Comparison of ENCODE assay signal across 8 mouse cellular contexts in genomic region chr11:79992592-79993355, GRCm38 (mm10). TPM values are rescaled to one million over a fixed set of nuclear protein-coding genes. Genes with fewer than 3 reads are reported as not detected.
DNase-seq lines count a peak whose midpoint lies in the region; ATAC-seq and TF ChIP-seq lines count a peak whose summit lies in the region.

Gene Suz12 (plus strand): TSS chr11:79993106.

- H3K9me3 ChIP-seq in embryonic facial prominence, embryonic 15.5 days (replicated peaks): no peaks in the 10 kb centered on the region
- no peaks in the 10 kb centered on the region for H3K9me3 ChIP-seq in limb, embryonic 14.5 days (ENCODE audit: control insufficient read depth, low read length)
- H3K9me3 ChIP-seq in midbrain, postnatal 0 days (ENCODE audit: low read length): no peaks in the 10 kb centered on the region

- peaks cover 6% of the 10 kb centered on the region; the same call in 1 of the 2 replicates for H3K36me3 ChIP-seq in embryonic facial prominence, embryonic 15.5 days
- H3K36me3 ChIP-seq in limb, embryonic 14.5 days (ENCODE audit: control insufficient read depth, insufficient read depth, low read length): peaks cover 14% of the 10 kb centered on the region
- H3K36me3 ChIP-seq in midbrain, postnatal 0 days (ENCODE audit: insufficient read depth, low read length): no peaks in the 10 kb centered on the region

- under 1% methylated on average over 73 of the region's 74 CpGs for WGBS in bone marrow, adult 2 months
- WGBS in embryonic facial prominence, embryonic 15.5 days: under 1% methylated on average over 67 of the region's 74 CpGs
- under 1% methylated on average over 30 of the region's 74 CpGs for WGBS in limb, embryonic 14.5 days
- WGBS in midbrain, postnatal 0 days: under 1% methylated on average over 57 of the region's 74 CpGs

- H3K27ac ChIP-seq in bone marrow, adult 2 months (ENCODE audit: control insufficient read depth, insufficient read depth, low read depth, low read length, poor library complexity): peak within 1 kb of the TSS; percentile 95
- peak within 1 kb of the TSS; percentile 99 for H3K27ac ChIP-seq in embryonic facial prominence, embryonic 15.5 days (replicated peaks)
- peak within 1 kb of the TSS; percentile 97 for H3K27ac ChIP-seq in limb, embryonic 14.5 days (replicated peaks; ENCODE audit: low read depth, low read length)
- peak within 1 kb of the TSS; percentile 84 for H3K27ac ChIP-seq in midbrain, postnatal 0 days (ENCODE audit: low read depth, low read length)

- no peaks in the 10 kb centered on the region for H3K27me3 ChIP-seq in embryonic facial prominence, embryonic 15.5 days
- H3K27me3 ChIP-seq in limb, embryonic 14.5 days (ENCODE audit: control insufficient read depth, insufficient read depth, low read length): no peaks in the 10 kb centered on the region
- no peaks in the 10 kb centered on the region for H3K27me3 ChIP-seq in midbrain, postnatal 0 days (ENCODE audit: insufficient read depth, low read length)

- peak; percentile 64; the same call in 1 of the 2 replicates for TF ChIP-seq POLR2A in bone marrow, adult 2 months (IDR thresholded peaks at IDR 0.05; ENCODE audit: borderline replicate concordance, control insufficient read depth, low read depth, low read length)
- TF ChIP-seq POLR2A in limb, embryonic 14.5 days (IDR thresholded peaks at IDR 0.05; ENCODE audit: borderline replicate concordance, extremely low read depth, insufficient read depth, insufficient read length): peak; percentile 79; the same call in 1 of the 2 replicates

- peak within 1 kb of the TSS; percentile 91 for H3K9ac ChIP-seq in embryonic facial prominence, embryonic 15.5 days
- H3K9ac ChIP-seq in limb, embryonic 14.5 days (ENCODE audit: low read depth, low read length, severe bottlenecking): peak within 1 kb of the TSS; percentile 91
- peak within 1 kb of the TSS; percentile 80 for H3K9ac ChIP-seq in midbrain, postnatal 0 days (replicated peaks; ENCODE audit: low read length, poor library complexity, severe bottlenecking)

- ATAC-seq in embryonic facial prominence, embryonic 15.5 days (ENCODE audit: insufficient number of reproducible peaks, low FRiP score, low TSS enrichment, low read depth): peak; percentile 97
- ATAC-seq in limb, embryonic 14.5 days (ENCODE audit: low FRiP score, low read depth): peak; percentile 96
- peak; percentile 95 for ATAC-seq in midbrain, postnatal 0 days (ENCODE audit: low FRiP score)

- peak within 1 kb of the TSS; percentile 80 for H3K4me2 ChIP-seq in embryonic facial prominence, embryonic 15.5 days (replicated peaks)
- peak within 1 kb of the TSS; percentile 67 for H3K4me2 ChIP-seq in limb, embryonic 14.5 days (replicated peaks; ENCODE audit: low read depth, low read length, severe bottlenecking)
- peak within 1 kb of the TSS; percentile 74 for H3K4me2 ChIP-seq in midbrain, postnatal 0 days (ENCODE audit: low read depth, low read length, poor library complexity, severe bottlenecking)

- peaks cover 2% of the 10 kb centered on the region; the same call in 1 of the 2 replicates for H3K4me1 ChIP-seq in bone marrow, adult 2 months (ENCODE audit: control insufficient read depth, insufficient read depth, low read length)
- no peaks in the 10 kb centered on the region for H3K4me1 ChIP-seq in embryonic facial prominence, embryonic 15.5 days
- H3K4me1 ChIP-seq in limb, embryonic 14.5 days (ENCODE audit: control insufficient read depth, insufficient read depth, low read length): peaks cover 3% of the 10 kb centered on the region; the same call in 1 of the 2 replicates
- H3K4me1 ChIP-seq in midbrain, postnatal 0 days (ENCODE audit: insufficient read depth, low read length): peaks cover 3% of the 10 kb centered on the region; the same call in 1 of the 2 replicates

- DNase-seq in 416B (ENCODE audit: low read depth): peak; percentile 97
- DNase-seq in heart, adult 8-10 months (ENCODE audit: low spot score): peak; percentile 91
- DNase-seq in kidney, adult 9 months: peak; percentile 94
- DNase-seq in limb, embryonic 14.5 days (ENCODE audit: low spot score): peak; percentile 97
- DNase-seq in midbrain, postnatal 0 days (ENCODE audit: low spot score): peak; percentile 98
- peak; percentile 91 to 93 for DNase-seq in spleen, postnatal 14 days (ENCODE audit: low spot score in 2 of 2)

- H3K4me3 ChIP-seq in bone marrow, adult 2 months (replicated peaks; ENCODE audit: control insufficient read depth, low read depth, low read length): peak within 1 kb of the TSS; percentile 98
- H3K4me3 ChIP-seq in embryonic facial prominence, embryonic 15.5 days (replicated peaks): peak within 1 kb of the TSS; percentile 76
- H3K4me3 ChIP-seq in limb, embryonic 14.5 days (replicated peaks; ENCODE audit: low read length): peak within 1 kb of the TSS; percentile 96
- peak within 1 kb of the TSS; percentile 95 for H3K4me3 ChIP-seq in midbrain, postnatal 0 days (ENCODE audit: low read depth, low read length)

- TF ChIP-seq CTCF in bone marrow, adult 2 months (IDR thresholded peaks at IDR 0.05; ENCODE audit: control insufficient read depth, insufficient read depth, low read length): no peak
- no peak for TF ChIP-seq CTCF in midbrain, postnatal 0 days (IDR thresholded peaks at IDR 0.05)

RNA-seq across cellular contexts. Expression of gene Suz12, which starts in this region (rescaled TPM):
- polyA plus RNA-seq in bone marrow, adult 2 months (2011; ENCODE audit: insufficient read depth, insufficient read length, low replicate concordance, missing spikeins): 38.7 and 39.0 TPM in 2 replicates
- 18.0 and 18.1 TPM in 2 replicates for polyA plus RNA-seq in embryonic facial prominence, embryonic 15.5 days (2015; fragmentation: Nextera tagmentation; extraction: Ambion mirVana)
- total RNA-seq in heart, adult 8-10 months (2022): 10 to 100 TPM; 22.9 to 28.9 (median 25.0) TPM
- polyA plus RNA-seq in limb, embryonic 14.5 days (2012; rRNA removed): 26.0 and 28.5 TPM in 2 replicates
- 20.4 and 22.8 TPM in 2 replicates for polyA plus RNA-seq in limb, embryonic 14.5 days (2014; fragmentation: Nextera tagmentation; extraction: Ambion mirVana)
- total RNA-seq in midbrain, postnatal 0 days (2014; rRNA removed): 18.7 and 22.3 TPM in 2 replicates
- 6.4 and 9.2 TPM in 2 replicates for polyA plus RNA-seq in midbrain, postnatal 0 days (2015; fragmentation: Nextera tagmentation; extraction: Ambion mirVana)

Comparison
In these comparisons a context has a peak if more than half of its experiments do, and no peak if none do; other contexts are left out.
1. Peak in every context shown above with its lines: DNase-seq, ATAC-seq, H3K4me3 ChIP-seq and H3K27ac ChIP-seq.